Mouse (Mus musculus): Measurements from ENCODE around the gene Gm44790.
"Not testable (repeated sequence)": the region's sequence is repeated elsewhere in the genome, so short reads cannot be mapped to it uniquely, and the experiment has no call there.

Gene Gm44790

DNA sequence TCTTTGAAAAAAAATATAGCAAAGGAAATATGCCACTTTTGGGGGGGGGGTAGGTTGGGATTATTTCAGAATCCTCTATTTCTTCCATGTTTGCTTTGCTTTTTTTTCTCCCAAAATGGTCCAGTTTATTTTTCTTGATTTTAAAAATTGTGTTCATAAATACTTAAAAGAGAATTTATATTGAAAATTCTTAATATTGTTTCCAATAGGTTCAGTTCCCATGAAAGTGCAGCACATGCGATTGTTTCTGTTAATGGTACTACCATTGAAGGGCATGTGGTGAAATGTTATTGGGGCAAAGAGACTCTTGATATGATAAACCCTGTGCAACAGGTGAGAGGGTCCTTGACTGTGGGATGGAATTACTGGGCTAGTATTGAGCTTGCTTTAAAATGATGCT is at the start of gene Gm44790:
TSS of gene Gm44790 (plus strand) at position 301 of the 400 bp plus-strand sequence.
- no peak for DNase-seq

DNA sequence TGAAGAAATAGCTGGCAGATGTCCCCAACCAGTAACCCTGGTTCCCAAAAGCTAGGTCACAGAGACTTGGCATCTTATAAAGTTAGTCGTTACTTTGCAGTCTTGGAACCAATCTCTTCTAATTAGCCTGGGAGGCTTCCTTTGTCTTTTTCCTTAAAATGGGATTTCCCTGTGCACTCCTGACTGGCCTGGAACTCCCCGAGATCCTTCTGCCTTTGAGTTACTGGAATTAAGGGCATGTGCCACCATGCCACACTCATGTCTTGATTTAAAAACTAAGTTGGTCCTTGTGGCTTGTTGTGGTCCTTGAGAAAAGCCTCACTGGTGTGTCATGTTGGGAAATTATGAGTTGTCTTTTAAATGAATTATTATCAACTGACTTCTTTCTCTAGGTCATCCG is 48.1 kb upstream of the Gm44790 start:
- no peak for DNase-seq

DNA sequence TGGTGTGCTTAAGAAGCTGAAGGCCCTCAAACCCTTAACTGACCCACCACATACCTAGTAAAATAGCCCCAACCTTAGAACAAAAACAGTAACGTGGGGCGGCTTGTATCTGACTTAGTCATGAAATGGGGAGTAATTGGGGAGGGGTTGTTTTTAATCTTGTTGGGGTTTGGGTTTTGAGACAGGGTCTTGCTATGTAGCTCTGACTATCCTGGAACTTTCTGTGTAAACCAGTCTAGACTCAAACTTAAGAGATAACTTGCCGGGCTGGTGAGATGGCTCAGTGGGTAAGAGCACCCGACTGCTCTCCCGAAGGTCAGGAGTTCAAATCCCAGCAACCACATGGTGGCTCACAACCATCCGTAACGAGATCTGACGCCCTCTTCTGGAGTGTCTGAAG is 46.3 kb upstream of the Gm44790 start:
- not testable (repeated sequence) for DNase-seq

DNA sequence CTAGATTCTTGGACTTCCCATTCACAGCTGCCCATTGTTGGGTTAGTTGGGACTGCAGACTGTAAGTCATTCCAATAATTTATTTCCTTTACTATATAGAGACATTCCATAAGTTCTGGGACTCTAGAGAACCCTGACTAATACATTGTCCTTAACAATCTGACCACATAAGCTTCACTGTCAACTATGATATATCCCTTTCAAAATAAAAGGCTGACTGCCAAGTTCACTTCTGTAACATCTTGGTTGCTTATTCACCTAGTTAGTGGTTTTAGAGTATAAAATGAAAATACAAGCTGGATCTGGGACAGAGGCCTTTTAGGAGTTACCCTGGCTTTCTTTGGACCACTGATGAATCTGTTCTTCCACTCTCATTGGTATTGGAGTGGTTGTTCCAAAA is 43.9 kb upstream of the Gm44790 start:
- DNase-seq, result no peak

DNA sequence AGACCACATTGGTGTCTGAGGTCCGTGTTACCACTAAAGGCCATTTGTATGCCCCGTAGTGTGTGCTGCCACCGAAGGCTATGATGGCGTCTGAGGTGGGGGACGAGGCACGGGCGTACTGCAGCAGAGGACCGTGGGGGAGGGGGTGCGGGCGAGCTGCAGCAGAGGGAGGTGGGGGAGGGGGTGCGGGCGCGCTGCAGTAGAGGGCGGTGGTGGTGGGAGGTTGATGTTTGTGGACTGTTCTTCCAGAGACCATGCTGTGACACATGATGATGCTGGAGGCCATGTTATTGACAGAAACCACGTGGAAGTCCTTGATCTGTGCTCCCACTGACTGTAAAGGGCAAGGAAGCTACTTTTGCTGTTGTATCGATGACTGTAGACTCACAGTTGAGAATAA is 43.1 kb upstream of the Gm44790 start:
- DNase-seq, result no peak

DNA sequence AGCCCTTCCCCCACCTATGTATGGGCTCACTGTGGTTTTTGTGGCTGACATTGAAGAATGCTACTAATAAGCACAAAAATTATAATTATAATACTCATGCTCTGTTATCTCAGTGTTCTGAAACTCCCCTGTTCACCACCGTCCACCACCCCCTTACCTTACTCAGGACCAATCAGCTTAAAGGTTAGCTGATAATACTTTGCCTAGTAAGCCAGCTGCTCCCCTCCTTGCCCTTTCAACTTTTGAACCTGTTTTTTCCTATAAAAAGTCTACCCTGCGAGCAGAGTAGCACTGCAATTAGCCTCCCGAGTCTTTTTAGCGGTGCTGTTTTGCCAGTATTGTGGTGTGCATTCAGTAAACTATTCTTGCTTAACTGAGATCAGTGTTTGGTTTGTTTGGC is 41.8 kb upstream of the Gm44790 start:
- DNase-seq, result no peak

DNA sequence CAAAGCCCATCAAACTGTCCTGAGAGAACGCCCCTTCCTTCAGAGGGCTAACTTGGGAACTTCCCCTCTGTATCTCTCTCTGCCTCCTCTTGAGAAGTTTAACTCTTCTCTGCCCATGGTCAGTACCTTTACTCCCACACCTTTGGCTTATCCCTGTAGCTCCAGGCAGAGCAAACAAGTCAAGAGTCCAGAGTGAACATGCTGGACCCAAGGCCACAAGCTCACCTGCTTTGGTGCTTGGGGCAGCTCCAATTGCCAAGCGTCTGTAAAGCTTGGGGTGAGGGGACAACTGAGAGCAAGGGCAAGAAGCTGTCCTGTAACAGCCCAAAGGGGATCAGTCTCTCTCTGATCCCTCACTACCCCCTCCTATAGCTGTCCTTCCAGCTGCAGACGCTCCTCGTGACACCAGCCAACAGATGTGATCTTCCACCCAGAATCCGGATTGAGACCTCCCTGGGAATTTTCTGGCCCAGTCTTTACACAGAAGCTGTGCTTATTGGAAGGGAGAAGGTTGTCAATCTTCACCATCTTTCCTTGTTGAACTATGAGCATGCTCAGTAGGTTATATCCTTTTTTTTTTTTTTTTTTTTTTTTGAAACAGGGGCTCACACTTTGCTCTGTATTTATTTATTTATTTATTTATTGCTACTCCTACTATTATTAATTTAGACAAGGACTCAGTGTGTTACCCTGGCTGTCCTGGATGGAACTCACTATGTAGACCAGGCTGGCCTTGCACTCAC is 40.9 kb upstream of the Gm44790 start:
- no peak for DNase-seq

DNA sequence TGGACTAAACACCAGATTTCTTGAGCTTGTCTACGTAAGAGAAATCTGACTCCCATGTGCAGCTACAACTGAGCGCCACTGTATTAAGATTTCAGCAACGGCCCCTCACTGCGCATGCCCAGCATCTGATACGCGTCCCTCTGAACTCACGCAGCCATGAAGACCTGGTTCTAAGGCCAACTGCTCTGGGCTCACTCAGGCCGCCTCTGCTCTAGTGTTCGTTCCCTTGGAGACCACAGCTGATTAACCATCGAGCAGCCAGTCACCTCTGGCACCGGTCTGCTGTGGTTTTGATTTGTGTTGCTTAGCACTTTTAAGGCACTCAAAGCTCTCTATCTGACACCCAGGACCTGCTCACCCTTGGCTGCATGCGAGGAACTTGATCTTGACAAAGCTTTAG is 39.1 kb upstream of the Gm44790 start:
- DNase-seq, result peak; percentile 56

DNA sequence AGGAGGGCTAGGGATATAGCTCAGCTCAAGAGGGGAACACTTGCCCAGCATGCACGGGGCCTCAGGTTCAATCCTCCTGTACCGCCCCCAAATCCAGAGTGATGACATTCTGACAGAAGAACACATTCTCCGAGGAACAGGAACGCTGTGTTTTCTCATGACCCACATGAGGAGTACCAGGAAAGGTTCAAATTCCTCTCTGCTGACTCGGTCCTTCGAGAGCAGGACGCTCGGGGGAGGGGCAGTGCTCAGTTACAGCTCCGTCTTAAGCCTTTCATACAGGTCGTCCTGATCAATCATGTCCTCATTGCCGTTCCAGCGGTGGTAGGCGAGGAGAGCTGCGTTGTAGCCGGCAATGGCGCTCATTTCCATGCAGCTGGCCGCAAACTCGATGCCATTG is 38.0 kb upstream of the Gm44790 start:
- peak; percentile 45 for DNase-seq

DNA sequence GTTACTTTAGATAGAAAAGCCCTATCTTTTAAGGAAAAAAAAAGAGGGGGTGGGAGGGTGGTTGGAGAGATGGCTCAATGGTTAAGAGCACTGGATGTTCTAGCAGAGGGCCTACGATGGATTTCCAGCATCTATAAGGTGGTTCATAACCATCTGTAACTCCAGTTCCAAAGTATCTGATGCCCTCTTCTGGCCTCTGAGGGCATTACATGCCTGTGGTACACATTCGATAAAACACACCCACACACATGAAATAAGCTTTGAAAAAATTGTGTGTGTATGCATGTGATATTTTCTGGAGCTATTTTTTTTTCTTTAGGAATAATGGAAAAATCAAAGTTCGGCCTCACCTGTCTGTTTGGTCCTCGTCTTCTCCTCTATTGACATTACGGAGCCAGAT is 35.1 kb upstream of the Gm44790 start:
- DNase-seq, result no peak

DNA sequence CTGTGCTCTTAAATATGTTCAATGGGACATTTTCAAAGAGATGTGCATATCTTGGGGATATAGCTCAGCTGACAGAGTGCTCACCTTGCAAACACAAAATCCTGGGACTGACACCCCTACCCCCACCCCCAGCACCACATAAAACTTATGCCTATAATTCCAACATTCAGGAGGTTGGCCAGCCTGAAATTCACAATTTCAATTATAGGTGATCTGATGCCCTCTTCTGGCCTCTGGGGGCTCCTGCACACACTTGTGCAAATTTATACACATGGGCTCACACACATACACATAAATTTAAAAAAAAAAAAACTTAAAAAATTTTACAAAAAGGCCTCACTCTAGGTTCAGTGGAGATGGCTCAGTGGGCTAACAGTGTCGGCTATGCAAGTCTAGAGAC is 33.3 kb upstream of the Gm44790 start:
- DNase-seq, result no peak

DNA sequence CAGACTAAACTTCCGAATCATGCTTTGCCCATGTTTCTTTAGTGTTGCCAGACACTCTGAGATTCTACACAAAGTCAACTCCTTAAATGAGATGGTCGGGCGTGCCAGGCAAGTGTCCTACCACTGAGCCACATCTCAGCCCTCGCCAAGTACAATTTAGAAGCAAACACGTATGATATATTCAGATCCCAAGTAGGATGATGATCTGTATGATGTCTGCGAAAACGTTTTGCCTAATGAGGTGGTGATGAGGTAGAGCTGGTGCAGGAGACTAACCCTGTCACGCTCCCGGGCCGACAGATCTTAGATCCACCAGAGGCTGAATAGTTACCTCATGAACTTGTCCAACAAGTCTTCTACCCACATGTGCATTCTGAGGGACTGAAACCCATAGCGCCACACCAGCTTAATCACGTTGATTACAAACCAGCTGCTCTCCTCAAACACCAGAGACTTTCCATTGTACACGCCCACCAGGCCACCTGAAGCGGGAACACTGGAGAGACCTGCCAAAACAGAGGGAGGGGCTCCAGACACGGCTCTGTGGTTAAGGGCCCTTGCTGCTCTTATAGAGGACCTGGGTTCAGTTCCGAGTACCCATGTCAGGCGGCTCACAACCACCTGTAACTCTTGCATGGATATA is 32.3 kb upstream of the Gm44790 start:
- DNase-seq, result no peak

DNA sequence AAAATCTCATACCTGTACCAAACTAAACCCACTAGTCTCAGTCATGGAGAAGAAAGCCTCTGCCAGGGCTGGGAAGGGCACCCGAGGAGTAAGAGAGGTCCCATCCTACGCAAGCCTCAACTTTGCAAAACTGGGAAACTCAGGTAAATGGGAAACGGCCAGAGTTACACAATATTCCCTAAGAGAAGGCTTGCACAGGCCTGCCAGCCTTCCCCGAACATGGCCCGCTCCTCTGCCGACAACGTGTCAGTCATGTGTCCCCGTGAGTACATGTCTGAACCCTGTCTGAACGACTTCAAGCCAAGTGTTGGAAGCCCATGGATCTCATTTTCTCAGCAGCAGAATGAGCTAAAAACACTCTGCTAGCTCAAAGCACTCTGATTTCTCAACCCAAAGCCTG is 31.4 kb upstream of the Gm44790 start:
- no peak for DNase-seq

DNA sequence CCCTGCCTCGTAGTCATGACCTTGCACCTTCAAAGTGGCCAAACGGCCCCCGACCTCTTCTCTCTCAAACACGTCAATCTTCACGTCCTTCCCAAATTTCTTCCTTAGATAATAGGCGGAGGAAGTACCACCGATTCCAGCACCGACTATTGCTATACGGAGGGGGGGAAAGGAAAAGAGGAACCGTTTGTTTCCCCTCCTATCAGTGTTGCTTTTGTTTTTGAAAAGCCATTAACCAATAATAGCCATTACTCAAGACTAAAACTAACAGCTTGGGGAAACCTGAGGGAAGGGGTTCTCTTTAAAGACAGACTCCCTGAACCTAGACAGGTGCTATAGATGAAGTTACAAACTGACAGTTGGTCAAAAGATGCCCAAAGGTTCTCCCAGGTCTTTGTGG is 30.5 kb upstream of the Gm44790 start:
- no peak for DNase-seq

DNA sequence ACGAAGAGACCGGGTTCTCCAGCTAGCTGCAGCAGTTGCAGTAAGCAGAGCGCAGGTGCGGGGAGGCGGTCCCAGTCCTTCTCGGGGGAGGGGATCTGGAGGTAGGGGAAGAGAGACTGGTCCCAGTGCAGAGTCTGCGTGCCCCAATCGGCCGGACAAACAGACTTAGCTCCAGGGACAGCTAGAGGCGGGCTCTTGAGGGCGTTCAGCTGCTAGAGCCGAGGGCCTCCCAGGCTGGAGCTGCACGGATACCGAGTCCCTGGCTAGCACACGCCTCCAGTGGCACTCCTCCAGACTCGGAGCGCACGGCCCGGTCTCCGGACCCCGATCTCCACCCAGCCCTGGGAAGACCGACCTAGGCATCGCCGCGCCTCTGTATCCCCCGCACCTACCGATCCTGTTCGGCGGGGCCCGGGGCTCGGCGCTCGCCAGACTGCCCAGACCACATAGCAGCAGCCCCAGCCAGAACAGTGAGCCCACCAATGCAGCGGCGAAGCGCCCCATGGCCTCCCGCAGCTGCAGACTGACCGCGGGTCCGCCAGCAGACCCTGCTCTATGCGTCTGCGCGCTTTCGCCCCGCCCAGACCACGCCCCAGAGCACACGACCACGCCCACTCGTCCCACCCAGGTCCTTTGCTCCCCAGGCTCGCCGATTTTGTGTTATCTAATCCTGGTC is 29.7 kb upstream of the Gm44790 start, which contains the start of gene Pcyox1:
TSS of gene Pcyox1 (minus strand) at position 574 of the 676 bp plus-strand sequence.
- peak; percentile 92 for DNase-seq

DNA sequence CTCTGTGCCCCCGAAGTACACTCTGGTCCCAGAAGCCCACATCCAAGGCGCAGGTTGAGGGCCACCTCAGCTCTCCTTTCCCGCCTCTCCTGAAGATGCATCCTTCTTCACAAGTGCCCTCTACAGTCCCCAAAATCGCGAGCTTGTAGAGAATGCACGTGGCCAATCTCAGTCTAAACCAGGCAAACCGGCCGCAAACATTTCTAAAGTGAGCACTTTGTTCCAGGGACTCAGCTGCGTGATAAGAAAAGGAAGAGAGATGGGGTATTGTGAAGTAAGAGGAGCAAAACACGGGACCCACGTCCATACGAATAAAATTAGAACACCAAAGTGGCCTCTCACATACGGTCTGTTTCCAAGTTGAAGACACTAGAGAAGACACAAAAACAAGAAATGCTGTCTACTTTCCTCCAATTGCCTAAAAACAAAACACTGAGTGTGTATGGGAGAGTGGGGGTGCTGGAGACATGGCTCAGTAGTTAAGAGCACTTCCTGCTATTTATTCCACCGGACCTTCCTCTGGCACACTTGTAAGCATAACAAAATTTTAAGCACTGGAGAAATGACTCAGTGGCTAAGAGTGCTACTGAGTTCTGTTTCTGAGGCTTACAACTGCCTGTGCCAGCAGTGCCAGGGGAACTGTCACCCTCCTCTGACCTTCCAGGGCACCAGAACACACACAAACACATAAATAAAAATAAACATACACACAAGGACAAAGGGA is 29.0 kb upstream of the Gm44790 start:
- no peak for DNase-seq

DNA sequence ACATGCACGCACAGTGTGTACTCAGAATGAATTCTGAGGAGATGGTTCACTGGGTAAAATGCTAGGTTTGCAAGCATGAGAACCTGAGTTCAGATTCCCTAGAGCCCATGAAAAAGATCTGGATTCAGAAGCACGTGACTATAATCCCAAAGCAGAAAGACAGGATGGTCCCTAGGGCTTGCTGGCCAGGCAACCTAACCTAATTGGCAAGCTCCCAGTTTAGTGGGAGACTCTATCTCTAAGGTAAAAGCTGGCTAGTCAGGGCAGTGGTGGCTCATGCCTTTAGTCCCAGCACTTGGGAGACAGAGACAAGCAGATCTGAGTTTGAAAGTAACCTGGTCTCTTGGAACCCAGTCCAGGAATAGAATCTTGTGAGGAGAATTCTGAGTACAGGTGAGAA is 27.5 kb upstream of the Gm44790 start:
- DNase-seq, result no peak

DNA sequence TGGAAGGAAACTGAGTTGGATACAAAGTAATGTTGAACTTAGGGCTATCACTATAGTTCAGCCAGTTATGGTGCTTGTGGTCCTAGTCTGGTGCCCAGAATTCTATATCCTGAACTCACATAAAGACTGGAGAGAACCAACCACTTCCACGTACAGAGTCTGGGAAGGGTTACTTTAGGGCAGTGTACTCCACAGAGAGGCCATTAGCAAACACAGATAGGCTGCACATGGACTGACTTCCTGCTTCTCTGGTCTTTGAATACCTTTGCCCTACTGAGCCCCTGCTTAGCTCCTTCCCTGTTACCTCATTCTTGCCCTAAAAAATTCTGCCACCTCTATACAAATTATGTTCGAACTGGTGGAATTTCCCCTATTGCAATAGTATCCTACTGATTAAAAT is 26.5 kb upstream of the Gm44790 start:
- no peak for DNase-seq

DNA sequence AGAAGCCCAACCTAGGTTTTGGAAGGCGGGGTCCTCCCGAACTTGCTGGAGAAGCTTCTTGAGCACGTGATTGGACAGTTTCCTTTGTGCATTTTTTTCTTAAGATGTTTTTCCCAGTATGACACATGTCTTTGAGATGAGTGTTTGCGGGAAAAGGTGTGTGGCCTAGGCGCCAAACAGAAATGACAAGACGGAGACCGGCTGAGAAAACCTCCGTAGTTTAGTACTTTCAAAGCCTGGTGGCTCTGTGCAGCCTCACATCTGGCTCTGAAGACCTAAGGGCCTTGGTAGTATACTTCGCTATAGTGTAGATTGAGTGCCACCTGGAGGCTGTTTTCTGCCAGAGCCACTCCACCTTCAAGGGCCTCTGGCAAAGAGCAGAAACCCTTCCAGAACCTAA is 25.5 kb upstream of the Gm44790 start:
- DNase-seq, result peak; percentile 82

DNA sequence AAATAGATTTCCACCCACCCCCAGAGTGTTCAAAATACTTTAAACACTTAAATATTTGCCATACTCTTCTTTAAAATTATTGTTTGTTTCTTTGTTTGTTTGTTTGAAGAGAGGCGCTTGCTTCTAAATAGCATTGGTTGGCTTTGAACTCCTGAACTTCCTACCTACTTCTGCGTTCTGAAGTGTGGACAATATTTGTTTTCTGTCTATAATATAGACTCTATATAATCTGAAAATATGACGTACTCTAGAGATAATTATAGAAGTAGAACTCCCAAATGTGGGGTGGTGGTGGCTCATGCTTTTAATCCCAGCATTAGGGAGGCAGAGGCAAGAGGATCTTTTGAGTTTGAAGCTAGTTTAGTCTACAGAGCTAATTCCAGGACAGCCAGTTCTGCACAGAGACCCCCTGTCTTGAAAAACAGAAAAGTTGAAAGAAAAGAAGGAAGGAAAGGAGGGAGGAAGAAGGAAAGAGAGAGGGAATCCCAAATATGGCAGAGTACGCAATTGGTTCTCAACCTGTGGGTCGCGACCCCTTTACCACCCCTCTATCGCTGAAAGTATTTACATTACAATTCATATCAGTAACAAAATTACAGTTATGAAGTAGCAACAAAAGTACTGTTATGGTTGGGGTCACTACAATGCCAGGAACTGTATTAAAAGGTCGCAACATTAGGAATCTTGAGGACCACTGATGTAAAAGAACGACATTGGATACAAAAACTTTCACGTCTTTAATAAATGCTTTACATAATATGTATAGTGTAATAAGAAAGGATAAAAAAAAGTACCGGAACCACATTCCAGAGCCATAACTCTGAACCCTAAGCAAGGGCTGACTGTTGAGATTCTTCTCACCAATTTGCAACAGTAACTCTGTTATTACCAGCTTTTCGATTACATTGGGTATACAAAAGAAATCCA is 23.5 kb upstream of the Gm44790 start:
- DNase-seq, result no peak

DNA sequence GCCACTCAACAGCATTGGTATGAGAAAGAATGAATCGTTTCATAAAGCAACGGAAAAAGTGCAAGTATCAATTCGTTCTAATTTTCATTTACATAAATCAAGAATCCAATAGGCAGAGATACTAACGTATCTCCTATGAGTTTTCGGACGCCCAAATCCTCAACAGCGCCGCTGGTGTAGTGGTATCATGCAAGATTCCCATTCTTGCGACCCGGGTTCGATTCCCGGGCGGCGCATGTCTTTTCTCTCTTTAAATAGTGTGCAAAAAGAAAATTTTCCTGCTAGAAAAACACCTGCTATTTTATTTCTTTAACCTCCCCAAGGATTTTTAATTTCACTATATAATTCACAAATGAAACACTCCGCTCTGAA is 22.7 kb upstream of the Gm44790 start:
- DNase-seq, result peak; percentile 95

DNA sequence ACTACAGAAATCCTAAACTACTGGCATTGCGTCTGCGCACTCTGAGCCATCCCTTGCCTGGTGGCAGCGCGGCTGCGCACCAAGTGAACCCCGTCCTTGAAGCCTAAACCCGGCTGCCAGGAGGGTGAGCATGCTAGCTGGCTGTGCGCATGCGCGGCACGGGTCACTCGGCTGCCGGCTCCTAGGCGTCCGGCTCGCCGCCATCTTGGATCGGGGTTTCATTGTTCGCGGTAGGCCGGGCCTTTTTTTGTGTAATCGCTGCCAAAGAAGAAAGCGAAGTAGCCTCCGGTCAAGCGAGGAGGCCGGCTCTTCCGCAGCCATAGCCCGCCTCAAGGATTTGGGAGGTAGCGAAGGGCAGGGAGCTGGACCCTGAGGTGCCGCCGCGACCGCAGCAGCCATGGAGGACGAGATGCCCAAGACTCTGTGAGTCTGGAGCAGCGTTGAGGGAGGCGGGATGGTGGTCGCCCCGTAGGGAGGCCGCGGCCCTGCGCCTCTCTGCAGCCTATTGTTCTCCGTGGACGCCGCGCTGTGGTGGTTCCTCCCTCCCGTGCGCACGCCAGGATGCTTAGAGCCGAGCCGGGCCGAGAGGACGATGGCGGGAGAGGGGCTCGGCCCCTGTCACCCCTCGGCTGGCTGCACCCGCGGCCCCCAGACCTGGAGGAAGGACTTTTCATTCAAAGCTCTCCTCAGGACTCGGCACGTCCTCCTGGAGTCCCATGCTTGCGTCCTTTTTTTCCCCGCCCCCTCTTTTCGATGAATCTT is 22.2 kb upstream of the Gm44790 start, which contains the start of gene Tia1:
TSS of gene Tia1 (plus strand) at position 120 of the 762 bp plus-strand sequence.
- peak; percentile 93 for DNase-seq

Data from kidney, adult 18-20 months (tissue).